Mouse (Mus musculus) G1E (cell line): ENCODE data around the gene Srpx.

Experiments used
- CTCF ChIP-seq: IDR thresholded peaks from 2 replicates; pipeline ENCODE4 v1.5.1; 2012; ENCODE audit warnings: low read depth, low read length, inconsistent platforms, mixed read lengths
- GATA1 ChIP-seq: IDR thresholded peaks from 2 replicates; pipeline ENCODE4 v1.6.1; 2012; ENCODE audit warnings: borderline replicate concordance, low read length, inconsistent platforms, mixed read lengths
- GATA2 ChIP-seq: IDR thresholded peaks from 2 replicates; pipeline ENCODE4 v1.6.1; 2012; ENCODE audit warnings: low read depth, low read length, inconsistent platforms, borderline replicate concordance
- POLR2AphosphoS5 ChIP-seq: IDR thresholded peaks from 2 replicates; pipeline ENCODE4 v1.6.1; 2012; ENCODE audit warnings: low read depth, low read length, inconsistent platforms; ENCODE audit not compliant: insufficient replicate concordance
- TAL1 ChIP-seq: conservative IDR thresholded peaks from 2 replicates; pipeline ENCODE4 v1.6.1; 2012; ENCODE audit warnings: low read depth, low read length, inconsistent platforms, mixed read lengths

- no peak for TF ChIP-seq CTCF
- TF ChIP-seq GATA1, result no peak
- TF ChIP-seq POLR2AphosphoS5, result no peak
- no peak for TF ChIP-seq GATA2
- TF ChIP-seq TAL1, result no peak
These were observed 9.0 kb downstream of the Srpx start for GRCm38 (mm10) chrX:10108558-10108957.
